8 mouse cellular contexts compared by ENCODE assay signal in genomic region chr4:114635889-114636288, GRCm38 (mm10).
DNase-seq lines count a peak whose midpoint lies in the region; ATAC-seq lines count a peak whose summit lies in the region.

No protein-coding gene starts in this region.

- H3K9me3 ChIP-seq in heart, embryonic 12.5 days (replicated peaks): no peaks in the 10 kb centered on the region
- H3K9me3 ChIP-seq in intestine, embryonic 14.5 days (ENCODE audit: control insufficient read depth, low read length): no peaks in the 10 kb centered on the region

- no peak overlapping the region for H3K9ac ChIP-seq in heart, embryonic 12.5 days
- no peak overlapping the region for H3K9ac ChIP-seq in intestine, embryonic 14.5 days (ENCODE audit: low read length)

- 19% methylated on average over 5 of the region's 5 CpGs for WGBS in heart, embryonic 12.5 days
- 24% methylated on average over 5 of the region's 5 CpGs for WGBS in intestine, embryonic 14.5 days

- DNase-seq in heart, adult 18-20 months: peak; percentile 72 to 92
- DNase-seq in brain, adult 2 months (ENCODE audit: low read depth, low spot score): peak; percentile 82
- no peak for DNase-seq in intestine, embryonic 14.5 days (ENCODE audit: low spot score)
- DNase-seq in left cerebral cortex, adult 18-20 months (ENCODE audit: low spot score in 2 of 2): peak; percentile 82 to 85
- DNase-seq in mesoderm, embryonic 11.5 days (ENCODE audit: low read depth, low spot score): peak; percentile 47
- DNase-seq in thymus, postnatal 14 days: peak; percentile 39

- H3K27ac ChIP-seq in heart, embryonic 12.5 days (ENCODE audit: poor library complexity, severe bottlenecking): no peak overlapping the region
- H3K27ac ChIP-seq in intestine, embryonic 14.5 days (ENCODE audit: low read depth): no peak overlapping the region

- no peaks in the 10 kb centered on the region for H3K4me1 ChIP-seq in heart, embryonic 12.5 days (replicated peaks)
- H3K4me1 ChIP-seq in intestine, embryonic 14.5 days (replicated peaks; ENCODE audit: control insufficient read depth, insufficient read depth, low read length): no peaks in the 10 kb centered on the region

- H3K4me3 ChIP-seq in heart, embryonic 12.5 days: no peak overlapping the region
- no peak overlapping the region for H3K4me3 ChIP-seq in intestine, embryonic 14.5 days (ENCODE audit: low read depth, low read length)

- no peak for ATAC-seq in heart, embryonic 12.5 days (ENCODE audit: insufficient number of reproducible peaks, low FRiP score)
- peak; percentile 80 for ATAC-seq in frontal cortex, adult (ENCODE audit: low TSS enrichment)
- ATAC-seq in intestine, embryonic 14.5 days (replicated peaks; ENCODE audit: low FRiP score, low TSS enrichment, low read depth): peak; percentile 79

- H3K27me3 ChIP-seq in heart, embryonic 12.5 days (replicated peaks): peaks cover 79% of the 10 kb centered on the region
- no peaks in the 10 kb centered on the region for H3K27me3 ChIP-seq in intestine, embryonic 14.5 days (replicated peaks; ENCODE audit: control insufficient read depth, insufficient read depth, low read length)

- H3K4me2 ChIP-seq in heart, embryonic 12.5 days: no peak overlapping the region
- H3K4me2 ChIP-seq in intestine, embryonic 14.5 days (ENCODE audit: low read length): no peak overlapping the region

- H3K36me3 ChIP-seq in heart, embryonic 12.5 days: no peaks in the 10 kb centered on the region
- no peaks in the 10 kb centered on the region for H3K36me3 ChIP-seq in intestine, embryonic 14.5 days (ENCODE audit: control insufficient read depth, insufficient read depth, low read length)
